Mouse (Mus musculus) midbrain, postnatal 0 days (tissue): ENCODE data around the gene Elk4. TPM values are rescaled to one million over a fixed set of nuclear protein-coding genes. Genes with fewer than 3 reads are reported as not detected.

Experiments
- ATAC-seq: fragments of 200-750 bp; cut with Nextera tagmentation; 2 replicates; pipeline ENCODE4 v1.8.0; 2017; ENCODE audit warnings: moderate number of reproducible peaks, mild to moderate bottlenecking, moderate TSS enrichment, moderate library complexity; ENCODE audit not compliant: low FRiP score
- DNase-seq: peaks from one replicate; pipeline ENCODE4 v3.0.0-alpha.2; 2015; ENCODE audit warnings: low spot score
- H3K27ac ChIP-seq: fragments of 300-500 bp; sonication (generic); 2 replicates; pipeline ENCODE4 v1.5.1; 2014; ENCODE audit warnings: low read depth, mild to moderate bottlenecking, low read length, mixed read lengths
- H3K27me3 ChIP-seq: fragments of 300-500 bp; sonication (generic); 2 replicates; pipeline ENCODE4 v1.6.1; 2014; ENCODE audit warnings: low read length, control low read depth, mixed read lengths; ENCODE audit not compliant: insufficient read depth
- H3K36me3 ChIP-seq: fragments of 300-500 bp; sonication (generic); 2 replicates; pipeline ENCODE4 v1.6.1; 2014; ENCODE audit warnings: low read length, control low read depth, mixed read lengths; ENCODE audit not compliant: insufficient read depth
- H3K4me1 ChIP-seq: fragments of 300-500 bp; sonication (generic); 2 replicates; pipeline ENCODE4 v1.6.1; 2014; ENCODE audit warnings: mild to moderate bottlenecking, control low read depth, antibody characterized with exemption, low read length, mixed read lengths; ENCODE audit not compliant: insufficient read depth
- H3K4me2 ChIP-seq: fragments of 300-500 bp; sonication (generic); 2 replicates; pipeline ENCODE4 v1.6.1; 2014; ENCODE audit warnings: low read depth, mild to moderate bottlenecking, low read length, mixed read lengths; ENCODE audit not compliant: poor library complexity, severe bottlenecking
- H3K4me3 ChIP-seq: fragments of 300-500 bp; sonication (generic); 2 replicates; pipeline ENCODE4 v1.5.1; 2014; ENCODE audit warnings: low read depth, mild to moderate bottlenecking, low read length, moderate library complexity
- H3K9ac ChIP-seq: fragments of 300-500 bp; sonication (generic); replicated peaks from 2 replicates; pipeline ENCODE4 v1.6.1; 2014; ENCODE audit warnings: mild to moderate bottlenecking, low read length, moderate library complexity, mixed read lengths; ENCODE audit not compliant: poor library complexity, severe bottlenecking
- H3K9me3 ChIP-seq: fragments of 300-500 bp; sonication (generic); 2 replicates; pipeline ENCODE4 v1.6.1; 2016; ENCODE audit warnings: low read length, control low read depth
- CTCF ChIP-seq: IDR thresholded peaks from 2 replicates; pipeline ENCODE4 v1.5.1; 2016; ENCODE audit warnings: antibody characterized with exemption, mild to moderate bottlenecking
- WGBS: fragments of 180-500 bp; shearing (Covaris S2); extraction: QIAGEN DNeasy Blood & Tissue Kit; methylation state at CpG from one replicate; pipeline ENCODE4 v1.1.7; 2014; 5-methylcytosine and 5-hydroxymethylcytosine counted together
- polyA plus RNA-seq: library from polyadenylated mRNA; unstranded; fragments of >200 nt; fragmentation: Nextera tagmentation; extraction: Ambion mirVana; gene quantifications from 2 replicates; pipeline ENCODE4 v1.2.1, GENCODE M21; 2015
- total RNA-seq: library from RNA; depleted of rRNA; stranded (reverse); fragments of >200 nt; gene quantifications from 2 replicates; pipeline ENCODE4 v1.2.3, GENCODE M21; 2014; rRNA removed

Gene Elk4
- total RNA-seq (17.6 and 23.4 TPM in 2 replicates), polyA plus RNA-seq (6.0 and 8.1 TPM in 2 replicates)

GRCm38 (mm10) chr1:132007282-132007815 lies at the start of gene Elk4:
Gene Elk4, plus strand, starts transcription at chr1:132007607.
- H3K4me3 ChIP-seq = peak within 1 kb of the TSS; percentile 69
- WGBS = under 1% methylated on average over 56 of the region's 61 CpGs

GRCm38 (mm10) chr1:131961004-131961403 lies 46.4 kb upstream of the Elk4 start:
- Histone ChIP-seq H3K4me2 (no peak overlapping the region), H3K27ac (no peak overlapping the region), H3K9ac (no peak overlapping the region), H3K36me3 (no peaks in the 10 kb centered on the region), H3K4me3 (no peak overlapping the region), H3K9me3 (no peaks in the 10 kb centered on the region), H3K4me1 (peaks cover 2% of the 10 kb centered on the region; the same call in 1 of the 2 replicates), H3K27me3 (peaks cover 8% of the 10 kb centered on the region)
- DNase-seq (no peak), ATAC-seq (no peak)
- no peak for TF ChIP-seq CTCF
- WGBS = 75% methylated on average over 2 of the region's 2 CpGs

More at GRCm38 (mm10) chr1:132007282-132007815, at the start of gene Elk4:
- Histone ChIP-seq H3K9me3 (no peaks in the 10 kb centered on the region), H3K4me1 (peaks cover 7% of the 10 kb centered on the region), H3K27me3 (no peaks in the 10 kb centered on the region), H3K9ac (peak within 1 kb of the TSS; percentile 83), H3K27ac (peak within 1 kb of the TSS; percentile 97), H3K4me2 (peak within 1 kb of the TSS; percentile 71), H3K36me3 (no peaks in the 10 kb centered on the region)
- peak; percentile 91 for DNase-seq
- ATAC-seq = peak; percentile 91
- TF ChIP-seq CTCF = peak; percentile 29

GRCm38 (mm10) chr1:131962606-131963084 lies 44.8 kb upstream of the Elk4 start, which contains the start of gene Slc45a3:
Gene Slc45a3, plus strand, starts transcription at chr1:131962967.
- TF ChIP-seq CTCF = no peak

GRCm38 (mm10) chr1:131963085-131963951 lies 44.1 kb upstream of the Elk4 start:
- H3K36me3 ChIP-seq = no peaks in the 10 kb centered on the region
- H3K9me3 ChIP-seq = no peaks in the 10 kb centered on the region
- H3K4me3 ChIP-seq = peak overlapping the region; percentile 76
- H3K4me1 ChIP-seq = peaks cover 2% of the 10 kb centered on the region; the same call in 1 of the 2 replicates
- peak overlapping the region; percentile 100 for H3K4me2 ChIP-seq
- H3K27ac ChIP-seq = no peak overlapping the region
- ATAC-seq = peak; percentile 65
- TF ChIP-seq CTCF = no peak
- DNase-seq = no peak
- H3K9ac ChIP-seq = peak overlapping the region; percentile 55
- peaks cover 8% of the 10 kb centered on the region for H3K27me3 ChIP-seq
- WGBS = 2% methylated on average over 59 of the region's 76 CpGs

More at GRCm38 (mm10) chr1:131962606-131963084, 44.8 kb upstream of the Elk4 start, which contains the start of gene Slc45a3:
- H3K9me3 ChIP-seq = no peaks in the 10 kb centered on the region
- peaks cover 2% of the 10 kb centered on the region; the same call in 1 of the 2 replicates for H3K4me1 ChIP-seq
- peak within 1 kb of the TSS; percentile 100 for H3K4me2 ChIP-seq
- WGBS = 0% methylated on average over 27 of the region's 35 CpGs
- no peaks in the 10 kb centered on the region for H3K36me3 ChIP-seq
- H3K9ac ChIP-seq = peak within 1 kb of the TSS; percentile 55
- H3K4me3 ChIP-seq = peak within 1 kb of the TSS; percentile 76
- DNase-seq (no peak), ATAC-seq (peak; percentile 71)
- peaks cover 8% of the 10 kb centered on the region for H3K27me3 ChIP-seq
- H3K27ac ChIP-seq = no peak within 1 kb of the TSS

- no peak for DNase-seq
- 22% methylated on average over 5 of the region's 5 CpGs for WGBS
- no peak for TF ChIP-seq CTCF
- no peak overlapping the region for H3K9ac ChIP-seq
- H3K27ac ChIP-seq = no peak overlapping the region
- no peak overlapping the region for H3K4me3 ChIP-seq
- H3K4me1 ChIP-seq = peaks cover 2% of the 10 kb centered on the region; the same call in 1 of the 2 replicates
- H3K9me3 ChIP-seq = no peaks in the 10 kb centered on the region
- H3K36me3 ChIP-seq = no peaks in the 10 kb centered on the region
- H3K4me2 ChIP-seq = peak overlapping the region; percentile 100
- no peak for ATAC-seq
- H3K27me3 ChIP-seq = peaks cover 8% of the 10 kb centered on the region
Measured at GRCm38 (mm10) chr1:131964100-131964499, 43.3 kb upstream of the Elk4 start.
